Mouse (Mus musculus): ENCODE data around the gene Ddi2. TPM values are rescaled to one million over a fixed set of nuclear protein-coding genes. Genes with fewer than 3 reads are reported as not detected.

The Ddi2 gene
- total RNA-seq, 2 experiments from 2014 or later: 57.5 to 62.5 TPM

GRCm38 (mm10) chr4:141655908-141656608, 67.2 kb downstream of the Ddi2 start:
- peak; percentile 85 for DNase-seq (ENCODE audit: low spot score)

GRCm38 (mm10) chr4:141654509-141654908, 68.7 kb downstream of the Ddi2 start:
- DNase-seq (ENCODE audit: low spot score): no peak

- DNase-seq (ENCODE audit: low spot score): no peak
Observed at GRCm38 (mm10) chr4:141653813-141654212, 69.4 kb downstream of the Ddi2 start.

GRCm38 (mm10) chr4:141653044-141653443, 70.2 kb downstream of the Ddi2 start:
- DNase-seq (ENCODE audit: low spot score): no peak

- DNase-seq (ENCODE audit: low spot score): no peak
Observed at GRCm38 (mm10) chr4:141651944-141652343, 71.3 kb downstream of the Ddi2 start.

- no peak for DNase-seq (ENCODE audit: low spot score)
Observed at GRCm38 (mm10) chr4:141651286-141651685, 71.9 kb downstream of the Ddi2 start.

- DNase-seq (ENCODE audit: low spot score): no peak
Observed at GRCm38 (mm10) chr4:141649244-141649643, 74.0 kb downstream of the Ddi2 start.

GRCm38 (mm10) chr4:141648262-141648661, 75.0 kb downstream of the Ddi2 start:
- peak; percentile 70 for DNase-seq (ENCODE audit: low spot score)

- DNase-seq (ENCODE audit: low spot score): no peak
Observed at GRCm38 (mm10) chr4:141647187-141647586, 76.0 kb downstream of the Ddi2 start.

GRCm38 (mm10) chr4:141645988-141646387, 77.2 kb downstream of the Ddi2 start:
- DNase-seq (ENCODE audit: low spot score): no peak

- DNase-seq (ENCODE audit: low spot score): peak; percentile 90
Observed at GRCm38 (mm10) chr4:141643118-141643855, 79.9 kb downstream of the Ddi2 start.

GRCm38 (mm10) chr4:141641961-141642811, 81.0 kb downstream of the Ddi2 start:
- no peak for DNase-seq (ENCODE audit: low spot score)

GRCm38 (mm10) chr4:141641353-141641771, 81.9 kb downstream of the Ddi2 start:
- peak; percentile 69 for DNase-seq (ENCODE audit: low spot score)

GRCm38 (mm10) chr4:141639474-141639873, 83.7 kb downstream of the Ddi2 start:
- DNase-seq (ENCODE audit: low spot score): no peak

- peak; percentile 58 for DNase-seq (ENCODE audit: low spot score)
Observed at GRCm38 (mm10) chr4:141636693-141637092, 86.5 kb downstream of the Ddi2 start.

GRCm38 (mm10) chr4:141635991-141636390, 87.2 kb downstream of the Ddi2 start:
- no peak for DNase-seq (ENCODE audit: low spot score)

GRCm38 (mm10) chr4:141632111-141632873, 90.9 kb downstream of the Ddi2 start:
- DNase-seq (ENCODE audit: low spot score): no peak

GRCm38 (mm10) chr4:141631250-141631649, 92.0 kb downstream of the Ddi2 start:
- no peak for DNase-seq (ENCODE audit: low spot score)

GRCm38 (mm10) chr4:141630021-141630420, 93.2 kb downstream of the Ddi2 start:
- DNase-seq (ENCODE audit: low spot score): no peak

- DNase-seq (ENCODE audit: low spot score): no peak
Observed at GRCm38 (mm10) chr4:141628661-141629060, 94.6 kb downstream of the Ddi2 start.
